Mouse (Mus musculus): ENCODE measurements around the gene Dicer1. TPM values are rescaled to one million over a fixed set of nuclear protein-coding genes. Genes with fewer than 3 reads are reported as not detected.

Gene Dicer1
- total and polyA plus RNA-seq, 3 experiments = 14.6 to 25.9 TPM; not detected in 1

DNA sequence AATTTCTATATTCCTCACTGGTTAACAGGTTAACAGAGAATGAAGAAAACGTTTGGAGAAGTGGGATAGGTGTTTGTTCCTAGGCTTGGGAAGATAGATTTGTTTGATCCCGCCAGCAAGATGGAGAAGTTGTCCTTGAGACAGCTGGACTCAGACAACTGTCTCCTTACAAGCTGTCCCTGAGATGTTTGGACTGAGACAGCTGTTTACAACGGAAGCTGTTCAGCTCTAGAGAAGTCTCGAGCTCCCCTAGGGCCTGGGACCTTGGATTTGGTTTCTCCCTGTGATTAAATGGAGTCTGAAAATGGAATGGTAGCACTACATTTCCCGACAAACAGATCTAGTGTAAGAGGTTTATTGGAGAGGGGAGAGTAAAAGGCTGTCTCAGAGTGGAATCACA, 78.8 kb downstream of the Dicer1 start:
- TF ChIP-seq RAD21 (IDR thresholded peaks at IDR 0.05; ENCODE audit: low read depth, low read length) (no peak), NRF1 (IDR thresholded peaks at IDR 0.05; ENCODE audit: insufficient read depth, low read depth, low read length, poor library complexity, severe bottlenecking) (no peak), EP300 (IDR thresholded peaks at IDR 0.05; ENCODE audit: low read depth in 1 of 2, low read length in 2 of 2) (no peak), TCF12 (IDR thresholded peaks at IDR 0.05; ENCODE audit: low read depth, low read length) (no peak), MYC (IDR thresholded peaks at IDR 0.05; ENCODE audit: low read depth, low read length) (no peak), ZNF384 (IDR thresholded peaks at IDR 0.05; ENCODE audit: low read depth, low read length) (no peak), GATA1 (IDR thresholded peaks at IDR 0.05; ENCODE audit: low read depth, low read length) (no peak), MXI1 (IDR thresholded peaks at IDR 0.05; ENCODE audit: low read depth, low read length) (no peak), BHLHE40 (IDR thresholded peaks at IDR 0.05; ENCODE audit: borderline replicate concordance, low read depth, low read length) (no peak), SIN3A (IDR thresholded peaks at IDR 0.05; ENCODE audit: low read length) (no peak), E2F4 (IDR thresholded peaks at IDR 0.05; ENCODE audit: borderline replicate concordance, low read depth, low read length) (no peak), USF2 (IDR thresholded peaks at IDR 0.05; ENCODE audit: borderline replicate concordance in 1 of 2, insufficient read depth in 1 of 2, low read depth in 1 of 2, low read length in 2 of 2) (no peak), RCOR1 (IDR thresholded peaks at IDR 0.05; ENCODE audit: low read depth, low read length) (no peak)
- no peaks in the 10 kb centered on the region for H3K9me3 ChIP-seq (replicated peaks; ENCODE audit: insufficient read depth, low read length)
- DNase-seq (ENCODE audit: low read depth, low spot score) = no peak
- H3K36me3 ChIP-seq (ENCODE audit: control insufficient read depth in 1 of 2, insufficient read depth in 2 of 2, low read length in 2 of 2) = no peaks in the 10 kb centered on the region
- no peak overlapping the region for H3K4me3 ChIP-seq (ENCODE audit: control insufficient read depth in 1 of 2, insufficient read depth in 1 of 2, low read depth in 2 of 2, low read length in 2 of 2)
- H3K27ac ChIP-seq (ENCODE audit: control insufficient read depth, low read depth, low read length) = no peak overlapping the region
- H3K4me1 ChIP-seq (ENCODE audit: control insufficient read depth in 1 of 2, insufficient read depth in 2 of 2, low read length in 2 of 2) = no peaks in the 10 kb centered on the region
- H3K79me2 ChIP-seq (ENCODE audit: control insufficient read depth, insufficient read depth, low read length, poor library complexity) = no peaks in the 10 kb centered on the region
- H3K27me3 ChIP-seq (ENCODE audit: control insufficient read depth in 1 of 2, insufficient read depth in 2 of 2, low read length in 2 of 2) = no peaks in the 10 kb centered on the region
- H3K9ac ChIP-seq (ENCODE audit: control insufficient read depth, low read depth, low read length, poor library complexity, severe bottlenecking) = no peak overlapping the region

DNA sequence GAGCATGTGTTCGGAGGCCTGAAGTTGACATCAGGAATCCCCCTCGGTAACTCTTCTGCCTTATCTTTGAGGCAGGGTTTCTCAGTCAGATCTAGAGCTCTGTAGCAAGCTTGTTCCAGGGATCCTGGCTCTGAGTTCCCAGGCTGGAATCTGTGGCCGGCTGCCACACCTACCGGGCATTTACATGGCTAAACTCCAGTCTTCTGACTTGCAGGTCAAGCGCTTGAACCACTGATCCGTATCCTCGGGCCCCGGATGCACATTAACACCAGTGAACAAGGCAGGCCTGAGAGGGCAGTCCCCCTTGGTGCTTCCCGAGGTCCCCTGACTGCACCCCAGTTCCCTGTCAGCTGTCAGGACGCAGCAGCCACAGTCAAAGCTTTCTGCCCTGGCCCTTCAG, 79.3 kb downstream of the Dicer1 start:
- Histone ChIP-seq H3K36me3 (ENCODE audit: control insufficient read depth in 1 of 2, insufficient read depth in 2 of 2, low read length in 2 of 2) (no peaks in the 10 kb centered on the region), H3K4me1 (ENCODE audit: control insufficient read depth in 1 of 2, insufficient read depth in 2 of 2, low read length in 2 of 2) (no peaks in the 10 kb centered on the region), H3K79me2 (ENCODE audit: control insufficient read depth, insufficient read depth, low read length, poor library complexity) (no peaks in the 10 kb centered on the region), H3K4me3 (ENCODE audit: control insufficient read depth in 1 of 2, insufficient read depth in 1 of 2, low read depth in 2 of 2, low read length in 2 of 2) (no peak overlapping the region), H3K27ac (ENCODE audit: control insufficient read depth, low read depth, low read length) (no peak overlapping the region), H3K27me3 (ENCODE audit: control insufficient read depth in 1 of 2, insufficient read depth in 2 of 2, low read length in 2 of 2) (no peaks in the 10 kb centered on the region), H3K9ac (ENCODE audit: control insufficient read depth, low read depth, low read length, poor library complexity, severe bottlenecking) (no peak overlapping the region), H3K9me3 (replicated peaks; ENCODE audit: insufficient read depth, low read length) (no peaks in the 10 kb centered on the region)
- TF ChIP-seq ZMIZ1 (IDR thresholded peaks at IDR 0.05; ENCODE audit: low read depth, low read length) (no peak), ZNF384 (IDR thresholded peaks at IDR 0.05; ENCODE audit: low read depth, low read length) (no peak), UBTF (IDR thresholded peaks at IDR 0.05; ENCODE audit: borderline replicate concordance, insufficient read depth, low read depth, low read length) (no peak), USF2 (IDR thresholded peaks at IDR 0.05; ENCODE audit: borderline replicate concordance in 1 of 2, insufficient read depth in 1 of 2, low read depth in 1 of 2, low read length in 2 of 2) (no peak), RCOR1 (IDR thresholded peaks at IDR 0.05; ENCODE audit: low read depth, low read length) (no peak), TBP (IDR thresholded peaks at IDR 0.05; ENCODE audit: low read depth, low read length) (no peak), POLR2A (IDR thresholded peaks at IDR 0.05; ENCODE audit: control insufficient read depth in 1 of 2, insufficient read depth in 1 of 2, low read depth in 1 of 2, low read length in 2 of 2, poor library complexity in 1 of 2) (no peak), NRF1 (IDR thresholded peaks at IDR 0.05; ENCODE audit: insufficient read depth, low read depth, low read length, poor library complexity, severe bottlenecking) (no peak), ZKSCAN1 (IDR thresholded peaks at IDR 0.05; ENCODE audit: low read depth, low read length) (no peak), KAT2A (conservative IDR thresholded peaks at IDR 0.05; ENCODE audit: low read depth, low read length) (no peak), MXI1 (IDR thresholded peaks at IDR 0.05; ENCODE audit: low read depth, low read length) (no peak), MYC (IDR thresholded peaks at IDR 0.05; ENCODE audit: low read depth, low read length) (no peak), MYB (IDR thresholded peaks at IDR 0.05; ENCODE audit: low read depth, low read length) (no peak), GABPA (IDR thresholded peaks at IDR 0.05; ENCODE audit: low read depth, low read length) (no peak), USF1 (IDR thresholded peaks at IDR 0.05; ENCODE audit: low read depth, low read length) (no peak)
- DNase-seq (ENCODE audit: low read depth, low spot score) = no peak

Data from MEL (cell line).